Mouse (Mus musculus) liver, embryonic 12.5 days (tissue): ENCODE measurements around the gene Acy3. TPM values are rescaled to one million over a fixed set of nuclear protein-coding genes. Genes with fewer than 3 reads are reported as not detected.
A peak's percentile ranks its signal among the peaks of the same experiment; 100 is the strongest.
"Not testable (repeated sequence)": the region's sequence is repeated elsewhere in the genome, so short reads cannot be mapped to it uniquely, and the experiment has no call there.

ENCODE experiments used
- ATAC-seq: fragments of 200-750 bp; cut with Nextera tagmentation; 2 replicates; pipeline ENCODE4 v1.8.0; 2017; ENCODE audit warnings: moderate number of reproducible peaks, mild to moderate bottlenecking, moderate library complexity
- H3K27ac ChIP-seq: fragments of 300-500 bp; sonication (generic); 2 replicates; pipeline ENCODE4 v1.5.1; 2016; ENCODE audit warnings: mild to moderate bottlenecking
- H3K27me3 ChIP-seq: fragments of 300-500 bp; sonication (generic); replicated peaks from 2 replicates; pipeline ENCODE4 v1.6.1; 2016; ENCODE audit warnings: mild to moderate bottlenecking, moderate library complexity
- H3K36me3 ChIP-seq: fragments of 300-500 bp; sonication (generic); 2 replicates; pipeline ENCODE4 v1.6.1; 2016; ENCODE audit warnings: mild to moderate bottlenecking, moderate library complexity
- H3K4me1 ChIP-seq: fragments of 300-500 bp; sonication (generic); 2 replicates; pipeline ENCODE4 v1.6.1; 2016
- H3K4me2 ChIP-seq: fragments of 300-500 bp; sonication (generic); 2 replicates; pipeline ENCODE4 v1.6.1; 2016; ENCODE audit warnings: mild to moderate bottlenecking, moderate library complexity
- H3K4me3 ChIP-seq: fragments of 300-500 bp; sonication (generic); 2 replicates; pipeline ENCODE4 v1.5.1; 2016; ENCODE audit warnings: mild to moderate bottlenecking, moderate library complexity
- H3K9ac ChIP-seq: fragments of 300-500 bp; sonication (generic); 2 replicates; pipeline ENCODE4 v1.6.1; 2016; ENCODE audit warnings: mild to moderate bottlenecking, moderate library complexity
- H3K9me3 ChIP-seq: fragments of 300-500 bp; sonication (generic); replicated peaks from 2 replicates; pipeline ENCODE4 v1.6.1; 2016; ENCODE audit warnings: mild to moderate bottlenecking, moderate library complexity
- WGBS: fragments of 180-500 bp; shearing (Covaris S2); methylation state at CpG from one replicate; pipeline ENCODE4 v1.1.7; 2016; ENCODE audit not compliant: insufficient replicate concordance; 5-methylcytosine and 5-hydroxymethylcytosine counted together
- polyA plus RNA-seq: library from polyadenylated mRNA; unstranded; fragments of >200 nt; fragmentation: Nextera tagmentation; extraction: Ambion mirVana; gene quantifications from 2 replicates; pipeline ENCODE4 v1.2.1, GENCODE M21; 2016

The Acy3 gene
- polyA plus RNA-seq, 1 experiment from 2014 or later, result 9.1 TPM

DNA sequence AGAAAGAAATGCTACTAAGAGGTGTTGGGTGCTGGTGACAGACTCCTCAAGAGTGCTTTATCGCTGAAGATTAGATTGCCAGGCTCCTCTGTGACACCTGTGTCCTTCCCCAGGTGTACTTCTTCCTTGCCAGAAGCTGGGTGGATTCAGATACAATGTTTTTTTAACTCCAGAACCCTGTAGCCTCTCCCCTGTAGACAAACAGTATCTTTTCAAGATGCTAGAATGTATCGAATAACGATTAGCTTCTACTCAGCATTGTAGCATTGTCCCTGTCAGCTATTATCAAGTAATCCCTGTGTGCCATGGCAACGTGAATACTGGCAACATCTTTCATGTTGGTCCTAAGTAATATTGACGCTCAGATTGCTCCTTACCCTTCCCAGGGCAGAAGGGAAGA, 47.4 kb downstream of the Acy3 start:
- 53% methylated on average over 5 of the region's 5 CpGs for WGBS
- Histone ChIP-seq H3K27ac (peak overlapping the region; percentile 41; the same call in 1 of the 2 replicates), H3K4me2 (no peak overlapping the region), H3K9ac (no peak overlapping the region), H3K9me3 (no peaks in the 10 kb centered on the region), H3K36me3 (peaks cover 10% of the 10 kb centered on the region), H3K4me3 (no peak overlapping the region), H3K27me3 (no peaks in the 10 kb centered on the region), H3K4me1 (peaks cover 27% of the 10 kb centered on the region)
- no peak for ATAC-seq

- no peak for ATAC-seq
- H3K27ac ChIP-seq, result peak overlapping the region; percentile 34
- H3K4me2 ChIP-seq, result peak overlapping the region; percentile 53
- peaks cover 25% of the 10 kb centered on the region for H3K4me1 ChIP-seq
- no peaks in the 10 kb centered on the region for H3K9me3 ChIP-seq
- peak overlapping the region; percentile 20 for H3K4me3 ChIP-seq
- peaks cover 10% of the 10 kb centered on the region for H3K36me3 ChIP-seq
- no peaks in the 10 kb centered on the region for H3K27me3 ChIP-seq
- 59% methylated on average over 12 of the region's 12 CpGs for WGBS
- peak overlapping the region; percentile 48 for H3K9ac ChIP-seq
Observed at GRCm38 (mm10) chr19:4036327-4037045, 50.1 kb downstream of the Acy3 start.

GRCm38 (mm10) chr19:4037154-4037787, 50.9 kb downstream of the Acy3 start:
- peaks cover 30% of the 10 kb centered on the region for H3K4me1 ChIP-seq
- peak overlapping the region; percentile 74 for H3K27ac ChIP-seq
- H3K4me2 ChIP-seq, result peak overlapping the region; percentile 79
- H3K27me3 ChIP-seq, H3K9me3 ChIP-seq, H3K36me3 ChIP-seq: not testable (repeated sequence)
- H3K4me3 ChIP-seq, result peak overlapping the region; percentile 68
- ATAC-seq, result peak; percentile 21
- peak overlapping the region; percentile 76 for H3K9ac ChIP-seq
- WGBS, result 23% methylated on average over 7 of the region's 8 CpGs

DNA sequence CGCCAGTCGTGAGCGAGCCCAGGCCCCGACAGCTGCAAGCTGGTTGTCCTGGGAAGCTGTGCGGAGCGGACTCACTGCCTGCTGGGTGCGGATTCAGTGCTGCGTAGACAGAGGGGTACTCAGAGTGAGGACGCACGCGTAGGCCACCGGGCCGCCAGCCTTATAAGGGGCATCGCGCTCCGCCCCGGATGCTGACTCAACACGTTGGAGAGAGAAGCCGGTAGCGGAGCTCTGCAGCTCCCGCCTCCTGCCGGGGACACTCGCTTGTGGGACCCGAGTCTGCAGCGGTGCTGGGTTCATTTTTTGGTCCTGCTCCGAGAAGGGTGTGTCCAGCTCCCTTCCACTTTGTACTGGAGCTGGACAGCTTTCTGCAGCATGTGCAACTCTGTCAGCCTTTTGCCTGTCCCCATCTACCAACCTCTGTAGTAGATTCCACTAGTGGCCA, 51.4 kb downstream of the Acy3 start, which contains the start of gene Gstp1:
Gstp1 (minus strand) TSS at position 198 of the 445 bp plus-strand sequence.
- ATAC-seq, result peak; percentile 82
- peaks cover 31% of the 10 kb centered on the region for H3K4me1 ChIP-seq
- H3K4me2 ChIP-seq, result peak within 1 kb of the TSS; percentile 79
- no peaks in the 10 kb centered on the region for H3K9me3 ChIP-seq
- peaks cover 10% of the 10 kb centered on the region for H3K36me3 ChIP-seq
- H3K9ac ChIP-seq, result peak within 1 kb of the TSS; percentile 76
- H3K4me3 ChIP-seq, result peak within 1 kb of the TSS; percentile 68
- no peaks in the 10 kb centered on the region for H3K27me3 ChIP-seq
- H3K27ac ChIP-seq, result peak within 1 kb of the TSS; percentile 74
- WGBS, result under 1% methylated on average over 26 of the region's 26 CpGs

Other genes with a start within 250 kb of the Acy3 start
- gene Kmt5b, start 219.1 kb upstream of the Acy3 start, polyA plus RNA-seq, result 12.5 and 13.4 TPM in 2 replicates
- 25.5 and 26.7 TPM in 2 replicates for gene Chka, start 134.8 kb upstream of the Acy3 start, polyA plus RNA-seq
- 24.7 and 26.1 TPM in 2 replicates for gene Tcirg1, start 79.4 kb upstream of the Acy3 start, polyA plus RNA-seq
- 197 and 218 TPM in 2 replicates for gene Ndufs8, start 73.8 kb upstream of the Acy3 start, polyA plus RNA-seq
- 1.8 and 1.9 TPM in 2 replicates for gene Aldh3b1, start 56.8 kb upstream of the Acy3 start, polyA plus RNA-seq
- 14.3 and 15.3 TPM in 2 replicates for gene Unc93b1, start 51.4 kb upstream of the Acy3 start, polyA plus RNA-seq
- gene Aldh3b3, start 27.9 kb upstream of the Acy3 start, polyA plus RNA-seq, result 0.04 TPM in 1 of 2 replicates, not detected in the other
- 0.14 and 0.22 TPM in 2 replicates for gene Aldh3b2, start 14.2 kb upstream of the Acy3 start, polyA plus RNA-seq
- 1.2 and 1.3 TPM in 2 replicates for gene Tbx10, start 6.2 kb downstream of the Acy3 start, polyA plus RNA-seq
- 18.6 and 21.0 TPM in 2 replicates for gene Nudt8, start 14.0 kb downstream of the Acy3 start, polyA plus RNA-seq
- gene Gm49405, start 14.1 kb downstream of the Acy3 start, polyA plus RNA-seq, result 0.85 and 1.1 TPM in 2 replicates
- gene Doc2g, start 16.7 kb downstream of the Acy3 start, polyA plus RNA-seq, result 1.3 and 1.5 TPM in 2 replicates
- gene Ndufv1, start 26.2 kb downstream of the Acy3 start, polyA plus RNA-seq, result 186 and 187 TPM in 2 replicates
- 583 and 622 TPM in 2 replicates for gene Gstp1, start 51.4 kb downstream of the Acy3 start, polyA plus RNA-seq
- 6.2 and 7.3 TPM in 2 replicates for gene Gstp2, start 59.5 kb downstream of the Acy3 start, polyA plus RNA-seq
- 15.0 and 18.5 TPM in 2 replicates for gene Gstp3, start 73.0 kb downstream of the Acy3 start, polyA plus RNA-seq
- gene Cabp2, start 95.0 kb downstream of the Acy3 start, polyA plus RNA-seq, result 0.37 and 0.53 TPM in 2 replicates
- 93.2 and 101 TPM in 2 replicates for gene Cdk2ap2, start 110.6 kb downstream of the Acy3 start, polyA plus RNA-seq
- 4.8 and 5.0 TPM in 2 replicates for gene Pitpnm1, start 113.4 kb downstream of the Acy3 start, polyA plus RNA-seq
- gene Aip, start 139.3 kb downstream of the Acy3 start, polyA plus RNA-seq, result 42.0 and 43.6 TPM in 2 replicates
- gene Gpr152, start 153.2 kb downstream of the Acy3 start, polyA plus RNA-seq, result not detected in 2 replicates
- 0.06 and 0.07 TPM in 2 replicates for gene Cabp4, start 157.5 kb downstream of the Acy3 start, polyA plus RNA-seq
- gene Coro1b, start 162.0 kb downstream of the Acy3 start, polyA plus RNA-seq, result 86.5 and 86.9 TPM in 2 replicates
- 24.3 and 26.2 TPM in 2 replicates for gene Ptprcap, start 167.0 kb downstream of the Acy3 start, polyA plus RNA-seq
- 39.1 and 39.4 TPM in 2 replicates for gene Rps6kb2, start 176.8 kb downstream of the Acy3 start, polyA plus RNA-seq
- 0.93 and 1.3 TPM in 2 replicates for gene Carns1, start 188.9 kb downstream of the Acy3 start, polyA plus RNA-seq
- 4.3 and 4.9 TPM in 2 replicates for gene Tbc1d10c, start 204.7 kb downstream of the Acy3 start, polyA plus RNA-seq
- gene Ppp1ca, start 205.5 kb downstream of the Acy3 start, polyA plus RNA-seq, result 572 and 577 TPM in 2 replicates
- gene Rad9a, start 215.1 kb downstream of the Acy3 start, polyA plus RNA-seq, result 26.5 and 26.8 TPM in 2 replicates
- gene Clcf1, start 227.7 kb downstream of the Acy3 start, polyA plus RNA-seq, result 0.73 and 1.3 TPM in 2 replicates
- not detected in 2 replicates for gene AC109138.7, start 227.8 kb downstream of the Acy3 start, polyA plus RNA-seq
- 12.8 and 13.2 TPM in 2 replicates for gene Pold4, start 245.3 kb downstream of the Acy3 start, polyA plus RNA-seq